Mouse (Mus musculus): ENCODE measurements around the gene Ndufb4. TPM values are rescaled to one million over a fixed set of nuclear protein-coding genes. Genes with fewer than 3 reads are reported as not detected.
"Not testable (repeated sequence)": the region's sequence is repeated elsewhere in the genome, so short reads cannot be mapped to it uniquely, and the experiment has no call there.

Gene Ndufb4
- total RNA-seq, 2 experiments from 2014 or later, result 8.2 to 28.2 TPM

- ATAC-seq (replicated peaks; ENCODE audit: low FRiP score, poor library complexity, severe bottlenecking), result no peak
Observed at GRCm38 (mm10) chr16:37644486-37644885, 9.8 kb downstream of the Ndufb4 start.

- ATAC-seq (replicated peaks; ENCODE audit: low FRiP score, poor library complexity, severe bottlenecking), result not testable (repeated sequence)
Observed at GRCm38 (mm10) chr16:37640522-37640921, 13.7 kb downstream of the Ndufb4 start.

GRCm38 (mm10) chr16:37637802-37638201 lies 16.5 kb downstream of the Ndufb4 start:
- ATAC-seq (replicated peaks; ENCODE audit: low FRiP score, poor library complexity, severe bottlenecking), result no peak

- no peak for ATAC-seq (replicated peaks; ENCODE audit: low FRiP score, poor library complexity, severe bottlenecking)
Observed at GRCm38 (mm10) chr16:37636107-37636506, 18.1 kb downstream of the Ndufb4 start.

GRCm38 (mm10) chr16:37635095-37635494 lies 19.2 kb downstream of the Ndufb4 start:
- no peak for ATAC-seq (replicated peaks; ENCODE audit: low FRiP score, poor library complexity, severe bottlenecking)

- ATAC-seq (replicated peaks; ENCODE audit: low FRiP score, poor library complexity, severe bottlenecking), result no peak
Observed at GRCm38 (mm10) chr16:37634578-37634977, 19.7 kb downstream of the Ndufb4 start.

GRCm38 (mm10) chr16:37629011-37629410 lies 25.2 kb downstream of the Ndufb4 start:
- no peak for ATAC-seq (replicated peaks; ENCODE audit: low FRiP score, poor library complexity, severe bottlenecking)

GRCm38 (mm10) chr16:37628336-37628735 lies 25.9 kb downstream of the Ndufb4 start:
- no peak for ATAC-seq (replicated peaks; ENCODE audit: low FRiP score, poor library complexity, severe bottlenecking)

GRCm38 (mm10) chr16:37626388-37626949 lies 27.8 kb downstream of the Ndufb4 start:
- ATAC-seq (replicated peaks; ENCODE audit: low FRiP score, poor library complexity, severe bottlenecking), result no peak

GRCm38 (mm10) chr16:37622919-37623318 lies 31.3 kb downstream of the Ndufb4 start:
- ATAC-seq (replicated peaks; ENCODE audit: low FRiP score, poor library complexity, severe bottlenecking), result no peak

- no peak for ATAC-seq (replicated peaks; ENCODE audit: low FRiP score, poor library complexity, severe bottlenecking)
Observed at GRCm38 (mm10) chr16:37622403-37622802, 31.9 kb downstream of the Ndufb4 start.

GRCm38 (mm10) chr16:37617695-37618094 lies 36.6 kb downstream of the Ndufb4 start:
- ATAC-seq (replicated peaks; ENCODE audit: low FRiP score, poor library complexity, severe bottlenecking), result no peak

GRCm38 (mm10) chr16:37616104-37616503 lies 38.1 kb downstream of the Ndufb4 start:
- no peak for ATAC-seq (replicated peaks; ENCODE audit: low FRiP score, poor library complexity, severe bottlenecking)

GRCm38 (mm10) chr16:37615429-37615828 lies 38.8 kb downstream of the Ndufb4 start:
- no peak for ATAC-seq (replicated peaks; ENCODE audit: low FRiP score, poor library complexity, severe bottlenecking)

- ATAC-seq (replicated peaks; ENCODE audit: low FRiP score, poor library complexity, severe bottlenecking), result no peak
Observed at GRCm38 (mm10) chr16:37614540-37614939, 39.7 kb downstream of the Ndufb4 start.

- no peak for ATAC-seq (replicated peaks; ENCODE audit: low FRiP score, poor library complexity, severe bottlenecking)
Observed at GRCm38 (mm10) chr16:37612013-37612412, 42.2 kb downstream of the Ndufb4 start.

GRCm38 (mm10) chr16:37611072-37611471 lies 43.2 kb downstream of the Ndufb4 start:
- ATAC-seq (replicated peaks; ENCODE audit: low FRiP score, poor library complexity, severe bottlenecking), result no peak

GRCm38 (mm10) chr16:37610333-37610732 lies 43.9 kb downstream of the Ndufb4 start:
- ATAC-seq (replicated peaks; ENCODE audit: low FRiP score, poor library complexity, severe bottlenecking), result no peak

- no peak for ATAC-seq (replicated peaks; ENCODE audit: low FRiP score, poor library complexity, severe bottlenecking)
Observed at GRCm38 (mm10) chr16:37604243-37604642, 50.0 kb downstream of the Ndufb4 start.

GRCm38 (mm10) chr16:37603431-37603830 lies 50.8 kb downstream of the Ndufb4 start:
- no peak for ATAC-seq (replicated peaks; ENCODE audit: low FRiP score, poor library complexity, severe bottlenecking)

GRCm38 (mm10) chr16:37599326-37599725 lies 54.9 kb downstream of the Ndufb4 start:
- ATAC-seq (replicated peaks; ENCODE audit: low FRiP score, poor library complexity, severe bottlenecking), result no peak

GRCm38 (mm10) chr16:37598463-37598862 lies 55.8 kb downstream of the Ndufb4 start:
- no peak for ATAC-seq (replicated peaks; ENCODE audit: low FRiP score, poor library complexity, severe bottlenecking)

Measured in erythroblast, adult 5-6 weeks (primary cell).